Mouse (Mus musculus): Measurements from ENCODE around the gene Jhy.

Jhy gene

DNA sequence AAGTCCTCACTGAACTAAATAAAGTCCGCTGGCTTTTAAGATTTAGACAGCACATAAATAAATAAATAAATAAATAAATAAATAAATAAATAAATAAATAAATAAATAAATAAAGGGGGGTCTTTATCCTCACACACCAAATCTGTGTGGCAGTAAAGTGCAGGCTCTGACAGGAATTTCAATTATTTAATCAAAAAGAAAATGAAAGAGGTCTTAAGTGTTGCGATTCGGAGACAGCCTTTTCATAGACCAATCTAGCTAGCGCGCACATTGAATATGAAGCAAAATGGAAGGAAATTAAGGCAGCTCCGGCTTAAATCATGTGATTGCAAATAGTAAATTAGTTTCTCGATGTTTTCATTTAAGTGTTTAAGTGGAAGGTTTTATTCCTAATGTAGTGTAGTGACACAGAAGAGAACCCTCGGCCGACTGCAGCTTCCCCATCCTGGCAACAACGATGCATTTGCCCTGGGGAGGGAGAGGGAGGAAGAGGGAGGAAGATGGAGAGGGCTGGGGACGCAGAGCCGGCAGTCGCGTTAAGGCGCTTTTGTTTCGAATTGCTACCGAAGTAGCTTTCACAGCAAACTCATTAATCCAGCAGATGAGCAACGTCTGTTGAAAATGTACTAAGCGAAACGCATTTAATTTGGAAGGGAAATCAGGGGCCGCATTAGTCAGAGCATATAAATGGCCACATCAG is 105.3 kb downstream of the Jhy start:
- DNase-seq (ENCODE audit: low read depth, low spot score), result no peak

DNA sequence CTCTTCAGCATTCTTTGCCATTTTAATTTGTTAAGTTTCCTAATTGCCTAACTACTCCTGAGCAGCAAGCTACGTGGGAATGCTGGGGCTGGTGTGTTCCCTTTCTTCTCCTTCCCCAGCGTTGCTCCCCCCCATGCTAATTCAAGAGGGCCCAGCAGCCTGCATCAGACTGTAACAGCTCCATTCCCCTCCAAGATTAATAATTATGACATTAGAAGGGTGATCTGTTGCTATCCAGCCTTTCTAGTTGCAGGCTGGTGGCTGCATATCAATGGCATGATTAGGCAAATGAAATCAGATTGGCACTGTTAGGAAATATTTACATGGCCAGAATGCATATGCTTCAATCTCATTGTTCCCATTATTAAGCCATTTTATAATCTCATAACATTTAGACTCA is 112.4 kb downstream of the Jhy start:
- no peak for DNase-seq (ENCODE audit: low read depth, low spot score)

All from embryo, embryonic 11.5 days (tissue).